Mouse (Mus musculus): ENCODE measurements around the gene Fitm2.
A peak's percentile ranks its signal among the peaks of the same experiment; 100 is the strongest.

Gene Fitm2

DNA sequence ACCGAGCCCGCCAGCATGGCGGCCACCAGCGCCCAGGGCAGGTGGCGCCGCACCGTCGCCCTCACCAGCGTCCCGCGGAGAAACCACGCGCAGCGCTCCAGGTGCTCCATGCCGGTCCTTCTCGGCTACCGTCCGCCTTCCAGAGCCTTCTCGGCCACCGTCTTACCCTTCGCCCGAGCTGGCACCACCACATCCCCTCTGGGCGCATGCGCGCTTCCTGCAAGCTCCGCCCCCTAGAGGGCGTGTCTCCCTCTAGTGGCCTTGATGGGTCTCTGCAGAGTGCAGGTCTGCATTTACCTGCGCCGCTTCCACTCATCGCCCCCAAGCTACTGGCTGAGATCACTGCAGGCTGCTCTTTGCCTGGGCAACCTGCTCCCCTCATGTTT lies at the start of gene Fitm2:
Gene Fitm2, minus strand, starts transcription at position 164 of the 386 bp plus-strand sequence.
- DNase-seq (ENCODE audit: low spot score): peak; percentile 96

DNA sequence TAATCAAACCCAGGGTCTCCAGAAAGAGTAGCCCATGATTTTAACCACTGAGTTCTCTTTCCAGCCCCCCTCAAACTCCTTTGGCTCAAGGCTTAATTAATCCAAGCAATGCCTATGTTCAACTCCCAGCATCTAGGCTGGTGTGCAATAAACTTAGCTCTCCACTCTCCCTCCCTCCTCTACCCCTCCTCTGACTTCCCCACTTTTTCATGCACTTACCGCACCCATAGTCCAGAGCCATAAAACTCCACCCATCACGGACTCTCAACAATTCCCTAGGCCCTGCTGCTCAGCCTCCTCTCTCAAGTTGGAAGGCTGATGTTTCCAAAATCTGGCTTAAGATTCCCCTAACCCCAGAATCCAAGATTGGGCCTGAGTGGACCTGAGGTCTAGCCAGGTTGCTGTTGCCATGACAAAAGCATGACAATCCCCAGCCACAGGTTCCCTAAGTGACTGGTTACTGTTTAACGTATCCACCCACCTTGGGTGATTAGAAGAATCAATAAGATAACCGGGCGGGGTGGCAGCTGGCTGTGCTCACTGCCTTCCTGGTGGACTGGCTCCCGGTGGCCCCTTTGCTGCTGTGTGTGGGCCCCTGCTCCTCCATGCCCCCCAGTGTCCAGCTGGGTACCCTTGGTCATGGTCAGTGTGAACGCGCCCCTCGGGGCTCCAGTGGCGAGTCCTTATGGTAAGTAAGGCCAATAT lies 34.0 kb upstream of the Fitm2 start, which contains the start of gene Hnf4a:
Gene Hnf4a, plus strand, starts transcription at position 509 of the 705 bp plus-strand sequence.
- DNase-seq (ENCODE audit: low spot score): no peak

DNA sequence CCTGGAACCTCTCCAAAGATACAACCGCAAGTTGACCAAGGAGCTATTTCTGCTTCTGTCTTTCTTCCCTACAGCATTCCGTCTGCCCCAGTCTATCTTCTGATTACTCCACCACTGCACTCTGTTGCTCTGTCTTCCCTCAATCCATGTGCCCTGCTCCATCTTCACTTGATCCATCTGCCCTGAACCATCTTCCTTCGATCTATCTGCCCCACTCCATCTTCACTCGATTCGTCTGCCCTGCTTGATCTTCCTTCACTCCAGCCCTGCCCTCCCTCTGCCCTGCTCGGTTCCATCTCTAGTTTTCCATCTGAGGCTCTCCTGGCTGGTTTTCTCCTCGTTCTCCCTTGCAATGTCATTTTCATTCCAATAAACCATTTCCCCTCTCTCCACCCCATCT lies 30.8 kb upstream of the Fitm2 start:
- no peak for DNase-seq (ENCODE audit: low spot score)

DNA sequence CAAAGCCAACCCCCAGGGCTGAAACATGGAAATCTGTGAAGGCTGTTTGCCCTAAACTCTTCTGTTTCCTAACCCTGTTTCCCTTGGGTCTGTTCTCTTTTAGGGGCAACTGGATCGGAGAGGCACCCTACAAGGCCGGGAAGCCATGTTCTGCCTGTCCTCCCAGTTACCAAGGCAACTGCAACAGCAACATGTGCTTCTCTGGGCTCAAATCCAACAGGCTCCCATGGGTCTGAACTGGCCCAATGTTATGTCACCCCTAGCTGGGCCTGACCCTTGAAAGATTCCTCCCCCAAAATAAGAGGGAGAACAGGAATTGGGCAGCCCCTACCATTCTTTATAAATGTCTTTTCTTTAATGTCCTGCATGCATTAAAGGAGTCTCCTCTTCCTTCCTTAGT lies 29.8 kb upstream of the Fitm2 start:
- DNase-seq (ENCODE audit: low spot score): no peak

DNA sequence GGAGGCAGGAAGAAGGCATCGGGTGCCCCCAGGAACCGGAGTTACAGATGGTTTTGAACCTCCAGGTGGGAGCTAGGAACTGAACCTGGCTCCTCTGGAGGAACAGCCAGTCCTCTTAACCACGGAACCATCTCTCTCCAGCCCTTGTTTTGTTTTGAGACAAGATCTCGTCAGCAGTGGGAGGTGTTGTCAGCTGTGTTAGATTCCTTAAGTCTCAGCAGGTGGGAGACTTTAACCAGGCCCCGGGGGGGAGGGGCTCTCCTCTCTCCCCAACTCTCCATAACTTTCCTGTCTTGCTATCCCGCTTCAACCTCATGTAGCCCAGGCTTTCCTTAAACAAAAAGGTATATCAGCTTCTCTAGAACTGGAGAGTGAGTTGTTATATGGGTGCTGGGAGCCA lies 22.0 kb upstream of the Fitm2 start:
- DNase-seq (ENCODE audit: low spot score): no peak

DNA sequence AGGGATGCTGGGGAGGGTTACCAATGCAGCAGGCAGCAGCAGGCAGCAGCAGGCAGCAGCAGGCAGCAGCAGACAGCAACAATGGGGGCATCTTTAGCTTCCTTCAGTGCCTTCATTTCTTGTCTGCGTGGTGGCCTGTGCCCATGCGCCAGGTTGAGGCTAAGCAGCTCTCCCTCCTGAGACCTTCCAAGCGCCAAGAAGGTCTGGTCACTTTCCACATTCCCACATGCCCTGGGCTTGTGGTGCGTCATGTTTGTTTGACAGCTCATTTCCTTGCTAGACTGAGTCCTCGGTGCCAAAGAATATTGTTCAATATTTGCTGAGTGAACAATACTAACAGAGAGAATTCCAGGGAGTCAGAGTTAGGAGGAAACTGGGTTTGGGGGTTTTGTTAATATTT lies 21.5 kb upstream of the Fitm2 start:
- DNase-seq (ENCODE audit: low spot score): no peak

DNA sequence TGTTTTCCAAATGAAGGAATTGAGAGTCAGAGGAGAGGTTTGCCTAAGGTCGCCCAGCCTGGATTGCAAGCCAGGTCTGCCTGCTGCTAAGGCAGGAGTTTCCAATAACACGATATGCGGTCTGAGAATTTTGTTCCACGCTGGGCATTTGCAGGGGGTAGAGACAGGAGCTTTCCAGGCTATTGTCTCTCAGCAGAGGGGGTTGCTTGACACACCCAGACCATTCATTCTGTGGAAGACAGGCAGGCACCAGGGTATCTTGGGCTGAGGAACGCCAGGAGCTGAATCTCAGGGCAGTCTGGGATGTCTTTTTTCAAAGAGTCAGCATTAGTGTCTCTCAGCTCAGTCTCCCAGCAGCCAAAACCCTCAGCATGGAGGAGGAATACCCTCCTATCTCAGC lies 20.6 kb upstream of the Fitm2 start:
- no peak for DNase-seq (ENCODE audit: low spot score)

DNA sequence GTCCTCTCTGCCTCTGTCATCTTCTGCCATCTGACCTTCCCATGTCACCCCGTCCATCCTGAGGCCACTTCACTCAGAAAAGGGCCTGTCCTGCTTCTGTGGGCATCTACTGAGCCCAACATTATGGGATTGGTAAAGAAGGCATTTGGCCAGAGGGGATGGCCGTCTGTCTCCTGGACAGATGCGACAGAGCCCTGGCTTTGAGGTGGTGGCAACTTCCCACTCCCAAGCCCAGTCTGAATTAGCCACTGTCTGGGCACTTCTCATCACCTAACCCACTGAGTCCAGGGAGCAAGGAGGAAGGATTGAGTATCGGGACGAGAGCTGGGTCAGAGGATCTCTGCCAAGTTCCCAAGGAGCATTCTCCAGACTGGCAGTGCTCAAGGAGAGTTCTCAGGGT lies 19.6 kb upstream of the Fitm2 start, which contains the start of gene R3hdml:
Gene R3hdml, plus strand, starts transcription at position 301 of the 400 bp plus-strand sequence.
- DNase-seq (ENCODE audit: low spot score): no peak

DNA sequence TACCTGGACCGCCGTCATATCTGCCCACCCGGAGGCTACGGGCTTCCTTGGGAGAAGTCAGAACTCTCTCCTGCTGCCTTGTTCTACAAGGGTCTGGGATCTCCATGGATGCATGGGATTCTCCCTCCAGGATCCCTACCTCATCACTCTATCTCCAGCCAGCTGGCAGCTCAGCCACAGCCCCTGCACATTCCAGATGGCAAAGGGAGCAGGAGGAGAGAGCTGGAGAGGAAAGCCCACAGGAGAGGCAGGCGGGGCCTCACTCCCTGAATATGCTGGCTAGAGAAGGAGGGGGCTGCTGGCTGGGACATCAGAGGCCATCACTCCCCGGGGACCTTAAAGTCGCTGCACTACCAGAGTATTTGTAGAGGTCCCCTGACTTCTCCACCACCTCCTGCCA lies 18.9 kb upstream of the Fitm2 start:
- no peak for DNase-seq (ENCODE audit: low spot score)

DNA sequence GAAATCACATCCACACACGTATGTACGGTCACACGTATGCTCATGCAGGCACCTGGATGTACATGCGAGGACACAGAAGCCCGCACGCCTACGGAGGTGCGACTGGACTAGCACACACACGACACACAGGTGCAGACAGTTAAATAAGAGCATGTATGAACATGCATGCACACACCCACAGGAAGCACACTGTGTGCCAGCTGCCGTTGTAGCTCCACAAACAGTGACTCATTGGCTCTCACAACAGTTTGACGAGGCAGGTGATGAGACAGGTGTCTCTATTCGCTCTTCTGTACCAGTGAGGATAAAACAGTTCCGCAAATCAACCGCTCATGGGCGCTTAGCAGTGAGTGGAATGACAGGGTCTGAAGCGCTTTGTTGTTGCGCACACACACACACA lies 18.2 kb upstream of the Fitm2 start:
- DNase-seq (ENCODE audit: low spot score): no peak

DNA sequence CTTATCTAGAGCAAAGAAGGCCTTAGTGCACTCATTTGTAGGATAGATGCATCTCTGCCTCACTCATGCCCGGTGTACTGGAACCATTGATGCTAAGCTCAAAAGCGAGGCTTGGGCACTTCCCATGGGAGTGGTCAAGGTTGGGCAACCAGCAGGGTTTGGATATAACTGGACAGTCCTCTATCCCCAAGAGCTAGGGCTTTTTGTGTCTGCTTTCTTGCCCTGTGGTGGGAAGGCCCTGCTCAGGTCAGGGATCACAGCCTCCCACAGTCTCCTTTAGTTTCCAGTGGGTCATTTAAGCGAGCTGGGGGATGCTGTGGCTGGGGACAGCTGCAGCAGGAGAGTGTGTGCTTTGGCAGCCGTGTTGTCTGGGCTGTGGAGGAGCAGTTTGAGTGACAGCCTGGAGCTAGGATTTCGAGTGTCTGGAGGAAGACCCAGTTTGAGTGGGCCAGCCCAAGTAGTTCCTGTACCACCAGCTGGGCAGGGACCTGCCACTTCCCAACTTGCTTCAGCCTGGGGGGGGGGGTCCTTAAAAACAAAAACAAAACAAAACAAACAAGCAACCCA lies 17.4 kb upstream of the Fitm2 start:
- no peak for DNase-seq (ENCODE audit: low spot score)

DNA sequence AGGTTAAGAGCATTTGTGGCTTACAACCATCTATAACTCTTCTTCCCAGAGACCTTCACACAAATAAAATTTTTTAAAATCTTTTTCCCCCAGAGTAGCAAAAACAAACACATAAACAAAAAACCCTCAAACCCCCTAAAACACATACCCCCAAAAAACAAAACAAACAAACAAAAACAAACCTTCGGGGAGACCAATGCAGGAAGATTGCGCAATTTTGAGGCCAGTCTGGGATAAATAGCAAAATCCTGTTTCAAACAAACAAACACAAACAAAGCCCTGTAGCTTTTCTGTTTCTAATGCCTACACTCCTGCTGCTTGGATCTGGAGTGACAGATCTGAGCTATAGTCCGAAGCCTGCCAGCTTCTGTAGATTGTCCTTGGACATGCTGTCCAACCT lies 14.9 kb upstream of the Fitm2 start:
- no peak for DNase-seq (ENCODE audit: low spot score)

DNA sequence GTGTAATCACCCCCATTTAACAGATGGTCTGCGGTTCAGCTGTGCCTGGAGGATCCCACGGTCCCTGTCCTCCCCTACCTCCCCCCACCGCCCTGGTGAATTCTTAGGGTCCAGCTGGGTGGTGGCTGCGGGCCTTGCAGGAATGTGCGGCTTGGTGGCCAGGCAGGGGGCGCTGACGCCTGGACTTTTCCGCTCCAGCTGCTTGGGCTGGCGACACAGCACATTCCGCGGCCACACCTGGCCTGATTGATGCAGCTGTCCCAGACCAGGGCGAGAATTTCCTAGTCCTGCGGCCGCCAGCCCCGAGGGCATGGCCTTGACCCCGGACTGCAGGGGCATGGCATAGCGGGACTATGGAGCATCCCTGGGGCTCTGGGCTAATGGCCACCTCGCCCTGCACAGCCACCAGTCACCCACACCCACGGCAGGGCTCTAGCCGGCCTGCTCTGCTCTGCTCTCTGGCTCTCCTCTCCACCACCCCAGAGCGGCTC lies 9.2 kb upstream of the Fitm2 start:
- no peak for DNase-seq (ENCODE audit: low spot score)

DNA sequence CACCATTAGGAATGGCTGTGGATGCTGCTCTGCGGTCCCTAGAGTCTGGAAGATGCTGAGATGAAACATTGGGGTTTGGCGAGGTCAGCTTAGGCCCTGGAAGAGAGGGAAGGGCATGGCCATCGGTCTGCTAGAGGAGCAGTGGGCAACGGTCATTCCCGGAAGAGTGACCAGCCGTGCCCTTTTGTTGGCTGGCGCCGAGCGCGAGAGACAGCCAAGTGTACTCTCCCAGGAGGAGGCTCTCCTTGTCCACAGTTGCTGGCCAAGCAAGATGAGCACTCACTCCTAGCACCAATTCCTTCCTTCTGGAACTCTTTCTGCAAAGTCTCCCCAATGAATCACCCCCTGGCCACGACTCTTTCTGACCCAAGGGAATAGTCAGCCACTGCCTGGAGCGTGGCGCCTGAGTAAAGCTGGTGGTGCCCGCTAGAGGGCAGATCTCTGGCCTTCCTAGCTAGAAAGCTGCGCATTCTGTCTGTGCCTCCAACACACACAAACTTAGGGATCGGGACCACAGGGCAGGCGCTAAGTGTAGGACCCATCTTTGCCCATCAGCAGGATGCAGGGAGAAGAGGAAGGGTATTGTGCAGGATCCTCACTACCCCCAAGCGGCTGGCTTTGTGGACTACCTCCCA lies 7.9 kb upstream of the Fitm2 start:
- DNase-seq (ENCODE audit: low spot score): no peak

DNA sequence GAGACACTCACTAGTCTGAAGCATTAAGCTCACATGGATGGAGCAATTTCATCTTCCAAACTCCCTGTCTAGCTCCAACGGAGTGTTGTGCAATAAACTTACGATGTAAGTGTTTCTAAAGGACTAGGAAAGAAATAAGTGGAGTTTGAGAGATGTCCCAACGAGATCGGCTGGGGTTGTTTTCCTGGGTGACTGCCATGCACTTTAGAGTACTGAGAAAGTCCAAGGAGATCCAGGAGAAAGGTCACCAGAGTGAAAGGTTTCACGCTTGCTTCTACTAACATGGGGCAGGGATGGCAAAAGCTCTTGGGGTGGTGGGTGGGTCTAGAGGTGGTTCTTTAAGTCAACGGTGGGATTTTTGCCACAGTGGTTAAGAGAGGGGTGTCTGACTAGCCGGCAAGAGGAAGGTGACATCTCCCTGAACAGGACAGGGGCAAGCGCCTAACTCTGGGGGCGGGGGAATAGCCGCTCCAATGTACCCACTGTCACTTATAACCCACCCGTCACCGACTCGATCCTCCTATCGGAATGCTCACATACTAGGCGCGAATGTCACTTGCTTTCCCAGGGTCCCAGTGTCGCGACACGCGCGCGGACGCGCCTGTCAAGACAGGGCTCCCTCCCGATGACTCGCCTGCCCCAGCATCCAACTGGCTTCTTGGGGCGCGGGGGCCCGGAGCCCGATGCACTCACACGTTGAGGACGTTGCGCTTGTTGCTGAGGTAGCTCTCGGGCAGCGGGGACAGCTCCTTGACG lies 541 bp downstream of the Fitm2 start:
- no peak for DNase-seq (ENCODE audit: low spot score)

DNA sequence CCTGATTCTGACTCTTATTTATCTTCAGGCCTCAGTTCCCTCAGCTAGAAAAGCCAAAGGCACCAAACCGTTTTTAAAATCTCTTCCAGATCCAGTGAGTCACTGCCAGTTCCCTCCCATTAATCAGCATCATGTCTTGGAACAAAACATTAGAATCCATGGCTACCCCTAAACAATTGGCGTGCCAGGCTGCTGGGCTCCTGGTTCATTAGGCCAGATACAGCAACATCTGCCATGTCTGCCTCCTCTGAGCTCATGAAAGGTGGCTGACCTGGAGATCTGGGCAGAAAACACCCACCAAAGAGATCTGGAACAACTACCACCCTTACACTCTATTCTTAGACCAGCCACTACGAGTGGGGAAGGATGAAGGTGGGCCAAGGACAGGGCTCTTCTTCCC lies 1.3 kb downstream of the Fitm2 start:
- no peak for DNase-seq (ENCODE audit: low spot score)

DNA sequence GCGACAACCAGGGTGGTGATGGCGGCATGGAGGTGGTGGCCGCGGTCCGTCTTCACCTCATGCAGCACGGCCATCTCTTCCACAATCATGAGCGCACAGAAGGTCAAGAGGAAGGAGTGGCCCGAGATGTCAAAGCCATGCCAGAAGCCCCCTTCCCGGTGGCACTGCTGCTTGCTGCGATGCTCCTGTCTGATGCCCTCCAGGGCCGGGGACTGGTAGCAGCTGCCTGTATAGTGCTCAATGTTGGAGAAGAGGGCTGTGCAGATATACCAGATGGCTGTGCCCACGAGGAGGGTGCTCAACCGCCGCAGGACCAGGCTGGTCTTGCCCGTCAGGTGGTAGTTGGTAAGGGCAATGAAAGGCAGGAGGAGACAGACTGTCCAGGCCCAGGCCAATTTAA lies 2.7 kb downstream of the Fitm2 start:
- DNase-seq (ENCODE audit: low spot score): no peak

DNA sequence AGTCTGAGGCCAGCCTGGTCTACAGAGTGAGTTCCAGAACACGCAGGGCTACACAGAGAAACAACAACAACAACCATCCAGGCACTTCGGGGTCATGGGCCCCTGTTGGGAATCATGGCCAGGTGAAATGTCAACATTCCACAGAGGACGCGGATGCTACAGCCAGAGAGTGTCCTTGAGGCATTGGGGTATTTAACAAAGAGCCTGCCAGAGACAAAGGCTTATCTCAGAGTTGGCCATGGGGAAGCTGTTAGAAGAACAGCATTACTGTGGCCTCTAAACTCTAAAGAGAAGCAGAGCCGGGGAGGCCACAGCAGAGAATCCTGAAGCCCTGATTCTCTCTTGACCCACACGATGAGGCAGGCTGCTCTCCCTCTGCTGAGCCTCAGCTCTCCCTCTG lies 3.6 kb downstream of the Fitm2 start:
- DNase-seq (ENCODE audit: low spot score): no peak

DNA sequence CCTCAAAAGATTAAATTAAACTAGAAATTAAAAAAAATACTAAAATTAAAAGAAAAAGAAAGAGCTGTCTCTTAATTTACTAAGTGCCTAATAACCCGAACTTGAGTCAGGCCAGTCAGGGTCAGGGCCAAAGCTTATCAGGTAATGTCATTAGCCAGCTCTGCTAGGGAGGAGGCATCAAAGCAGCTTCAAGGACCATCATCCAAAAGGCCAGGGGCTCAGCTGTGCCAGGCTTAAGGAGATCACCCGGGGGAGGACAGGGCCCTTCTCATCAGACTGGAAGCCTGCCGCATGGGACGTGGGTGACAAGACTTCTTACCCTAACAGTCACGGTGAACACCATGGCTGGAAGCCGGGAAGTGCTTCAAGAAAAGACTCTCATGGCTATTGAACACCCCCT lies 4.8 kb downstream of the Fitm2 start:
- no peak for DNase-seq (ENCODE audit: low spot score)

DNA sequence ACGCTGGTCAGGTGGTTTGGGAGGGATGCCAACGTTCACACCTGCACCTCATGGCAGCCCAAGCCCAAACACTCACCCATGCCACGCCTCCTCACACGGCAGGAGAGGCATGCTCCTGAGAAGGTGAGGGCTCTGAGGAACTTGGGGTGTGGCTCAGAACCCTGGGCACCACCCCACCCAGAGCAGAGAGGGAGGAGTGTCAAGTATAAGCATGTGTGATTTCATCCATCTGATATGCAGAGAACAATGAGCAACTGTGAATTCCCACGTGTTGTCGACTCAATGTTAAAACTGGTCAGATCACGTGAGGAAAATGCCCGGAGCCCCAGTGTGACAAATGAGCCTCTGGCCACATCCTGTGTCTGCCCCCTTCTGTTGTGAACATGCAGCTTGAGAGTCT lies 5.7 kb downstream of the Fitm2 start:
- DNase-seq (ENCODE audit: low spot score): no peak

DNA sequence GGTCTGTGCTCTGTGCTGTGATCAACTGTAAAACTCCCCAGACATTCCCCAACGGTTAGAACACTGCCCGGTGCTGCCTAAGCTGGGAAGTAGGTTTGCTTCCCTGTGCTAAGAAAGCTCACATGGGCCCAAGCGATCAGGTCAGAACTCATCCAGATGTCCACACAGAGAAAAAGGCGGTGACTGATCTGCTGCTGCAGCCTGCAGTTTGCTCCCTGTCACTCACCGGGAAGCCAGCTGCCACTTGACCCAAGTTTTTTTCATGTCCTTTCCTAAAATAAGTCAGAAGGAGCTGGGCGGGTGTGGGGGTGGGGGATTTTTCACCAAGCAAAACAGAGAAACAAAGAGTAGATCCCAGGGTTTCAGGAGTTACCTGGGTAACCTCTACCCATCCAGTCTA lies 7.9 kb downstream of the Fitm2 start:
- DNase-seq (ENCODE audit: low spot score): no peak

DNA sequence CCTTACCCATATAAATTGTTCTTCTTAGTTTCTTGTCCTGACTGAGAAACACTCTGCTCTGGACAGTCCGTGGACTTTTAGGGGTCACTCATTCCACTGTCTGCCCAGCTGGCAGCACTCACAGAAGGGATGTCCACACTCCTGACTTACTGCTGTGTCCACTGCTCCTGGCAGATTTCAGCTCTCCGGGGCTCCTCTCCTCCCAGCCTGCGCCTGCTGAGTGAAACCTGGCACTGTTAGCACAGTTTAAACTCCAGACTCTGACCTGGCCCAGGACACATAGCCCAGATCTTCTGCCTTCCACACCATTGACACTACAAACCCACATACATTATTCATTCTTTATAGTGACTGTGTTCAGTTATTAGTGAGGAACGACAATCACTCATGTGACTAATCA lies 8.4 kb downstream of the Fitm2 start:
- DNase-seq (ENCODE audit: low spot score): no peak

DNA sequence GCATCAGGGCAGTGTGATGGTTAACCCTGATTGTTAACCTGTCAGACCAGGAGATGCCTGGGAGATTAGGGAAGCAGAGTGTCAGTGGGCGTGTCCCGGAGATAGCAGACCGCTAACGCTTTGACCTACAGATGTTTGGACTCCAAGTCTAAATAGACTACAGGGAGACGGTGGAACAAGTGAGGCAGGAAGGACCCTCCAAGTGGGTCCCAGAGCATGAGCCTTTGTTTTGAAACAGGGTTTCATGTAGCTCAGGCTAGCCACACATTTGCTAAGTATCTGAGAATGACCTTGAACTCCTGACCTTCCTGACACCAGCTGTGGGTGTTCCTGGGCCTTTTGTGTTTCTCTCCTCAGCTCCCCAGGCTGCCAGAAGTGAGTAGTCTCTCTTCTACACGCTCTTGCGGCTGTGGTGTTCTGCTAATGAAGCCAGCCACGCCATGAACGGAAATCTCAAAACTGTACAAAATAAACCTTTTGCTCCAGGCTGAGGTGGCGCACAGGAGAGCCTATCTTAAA lies 9.1 kb downstream of the Fitm2 start:
- no peak for DNase-seq (ENCODE audit: low spot score)
